Mouse (Mus musculus): ENCODE measurements around the gene Lrrc26.

DNA sequence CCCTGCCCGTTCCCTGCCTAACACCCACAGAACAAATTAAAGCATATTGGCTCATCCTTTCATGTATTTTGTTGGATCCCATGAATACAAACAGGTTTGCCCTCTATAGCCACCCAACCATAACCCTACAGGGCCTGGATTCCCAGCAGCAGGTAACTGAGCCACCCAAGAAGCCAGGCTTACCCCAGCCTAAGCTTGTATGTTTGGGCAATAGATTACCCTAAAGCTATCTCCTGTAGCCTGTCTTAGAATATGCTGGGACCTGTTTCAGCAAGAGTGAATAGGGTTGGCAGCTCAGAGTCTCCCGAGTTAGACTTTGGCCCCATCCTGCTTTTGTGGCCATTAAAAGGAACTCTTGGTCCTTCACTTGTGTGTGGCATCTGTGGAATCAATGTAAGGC, 4.2 kb upstream of the Lrrc26 start:
- TF ChIP-seq CTCF (IDR thresholded peaks at IDR 0.05; ENCODE audit: insufficient read depth, low read depth, low read length) (no peak), POLR2A (IDR thresholded peaks at IDR 0.05; ENCODE audit: insufficient read depth, low read depth, low read length) (no peak)

Data from olfactory bulb, adult 2 months (tissue).